Mouse (Mus musculus) stomach, postnatal 0 days (tissue): Measurements from ENCODE around the gene Trpm8. TPM values are rescaled to one million over a fixed set of nuclear protein-coding genes. Genes with fewer than 3 reads are reported as not detected.

ENCODE experiments used
- ATAC-seq: fragments of 200-750 bp; cut with Nextera tagmentation; 2 replicates; pipeline ENCODE4 v1.8.0; 2017; ENCODE audit not compliant: low FRiP score, low TSS enrichment
- DNase-seq: peaks from one replicate; pipeline ENCODE4 v3.0.0-alpha.2; 2016; ENCODE audit warnings: low spot score
- H3K27ac ChIP-seq: fragments of 300-500 bp; sonication (generic); replicated peaks from 2 replicates; pipeline ENCODE4 v1.5.1; 2014; ENCODE audit warnings: mild to moderate bottlenecking, control low read depth
- H3K27me3 ChIP-seq: fragments of 300-500 bp; sonication (generic); 2 replicates; pipeline ENCODE4 v1.6.1; 2014; ENCODE audit warnings: low read length; ENCODE audit not compliant: control insufficient read depth, insufficient read depth
- H3K36me3 ChIP-seq: fragments of 300-500 bp; sonication (generic); 2 replicates; pipeline ENCODE4 v1.6.1; 2014; ENCODE audit warnings: low read length, mixed read lengths; ENCODE audit not compliant: control insufficient read depth, insufficient read depth
- H3K4me1 ChIP-seq: fragments of 300-500 bp; sonication (generic); replicated peaks from 2 replicates; pipeline ENCODE4 v1.6.1; 2014; ENCODE audit warnings: antibody characterized with exemption; ENCODE audit not compliant: control insufficient read depth, insufficient read depth
- H3K4me2 ChIP-seq: fragments of 300-500 bp; sonication (generic); replicated peaks from 2 replicates; pipeline ENCODE4 v1.6.1; 2014; ENCODE audit warnings: low read depth, mild to moderate bottlenecking, control low read depth, moderate library complexity
- H3K4me3 ChIP-seq: fragments of 300-500 bp; sonication (generic); 2 replicates; pipeline ENCODE4 v1.5.1; 2014; ENCODE audit warnings: low read depth, low read length, control low read depth
- H3K9ac ChIP-seq: fragments of 300-500 bp; sonication (generic); 2 replicates; pipeline ENCODE4 v1.6.1; 2014; ENCODE audit warnings: mild to moderate bottlenecking, low read length, control low read depth, mixed read lengths
- H3K9me3 ChIP-seq: fragments of 300-500 bp; sonication (generic); 2 replicates; pipeline ENCODE4 v1.6.1; 2016; ENCODE audit warnings: low read length; ENCODE audit not compliant: control insufficient read depth
- CTCF ChIP-seq: IDR thresholded peaks from 2 replicates; pipeline ENCODE4 v1.5.1; 2016; ENCODE audit warnings: antibody characterized with exemption, low read depth, mild to moderate bottlenecking, moderate library complexity
- EP300 ChIP-seq: optimal IDR thresholded peaks from 2 replicates; pipeline ENCODE3; 2016; ENCODE audit warnings: antibody characterized with exemption
- WGBS: fragments of 180-500 bp; shearing (Covaris S2); extraction: QIAGEN DNeasy Blood & Tissue Kit; methylation state at CpG from one replicate; pipeline ENCODE4 v1.1.7; 2014; 5-methylcytosine and 5-hydroxymethylcytosine counted together
- polyA plus RNA-seq: library from polyadenylated mRNA; unstranded; fragments of >200 nt; fragmentation: Nextera tagmentation; extraction: Ambion mirVana; gene quantifications from 2 replicates; pipeline ENCODE4 v1.2.1, GENCODE M21; 2015

Trpm8 gene
- polyA plus RNA-seq, 1 experiment from 2014 or later, result 0.06 TPM

GRCm38 (mm10) chr1:88259643-88260024 is 17.8 kb upstream of the Trpm8 start:
- TF ChIP-seq CTCF (no peak), EP300 (no peak)
- Histone ChIP-seq H3K27me3 (no peaks in the 10 kb centered on the region), H3K36me3 (peaks cover 51% of the 10 kb centered on the region), H3K4me3 (no peak overlapping the region), H3K4me2 (no peak overlapping the region), H3K9me3 (peaks cover 15% of the 10 kb centered on the region), H3K4me1 (peaks cover 21% of the 10 kb centered on the region), H3K27ac (peak overlapping the region; percentile 13; the same call in 1 of the 2 replicates), H3K9ac (peak overlapping the region; percentile 5)
- 72% methylated on average over 4 of the region's 4 CpGs for WGBS
- DNase-seq (no peak), ATAC-seq (no peak)

- Histone ChIP-seq H3K4me3 (no peak overlapping the region), H3K27ac (peak overlapping the region; percentile 13; the same call in 1 of the 2 replicates), H3K27me3 (no peaks in the 10 kb centered on the region), H3K9me3 (peaks cover 10% of the 10 kb centered on the region), H3K36me3 (peaks cover 56% of the 10 kb centered on the region), H3K4me1 (peaks cover 21% of the 10 kb centered on the region), H3K4me2 (0 out of 2 replicates have a peak overlapping the region, but pooled peaks have one; percentile 0), H3K9ac (peak overlapping the region; percentile 5)
- no peak for DNase-seq
- 0 out of 2 replicates have a peak, but pooled peaks have one; percentile 2 for ATAC-seq
- TF ChIP-seq EP300, result no peak
- TF ChIP-seq CTCF, result no peak
- WGBS, result 72% methylated on average over 6 of the region's 6 CpGs
These were observed 17.3 kb upstream of the Trpm8 start for GRCm38 (mm10) chr1:88260114-88260513.

- TF ChIP-seq CTCF, result no peak
- TF ChIP-seq EP300, result no peak
- no peak overlapping the region; the same call in 1 of the 2 replicates for H3K9ac ChIP-seq
- no peak overlapping the region for H3K4me3 ChIP-seq
- peaks cover 9% of the 10 kb centered on the region for H3K9me3 ChIP-seq
- peaks cover 21% of the 10 kb centered on the region for H3K4me1 ChIP-seq
- ATAC-seq (no peak), DNase-seq (no peak)
- no peak overlapping the region for H3K4me2 ChIP-seq
- H3K27me3 ChIP-seq, result no peaks in the 10 kb centered on the region
- H3K36me3 ChIP-seq, result peaks cover 62% of the 10 kb centered on the region
- WGBS, result 78% methylated on average over 10 of the region's 10 CpGs
- H3K27ac ChIP-seq, result no peak overlapping the region
These were observed 16.7 kb upstream of the Trpm8 start for GRCm38 (mm10) chr1:88260604-88261377.

GRCm38 (mm10) chr1:88261706-88262105 is 15.8 kb upstream of the Trpm8 start:
- ATAC-seq (no peak), DNase-seq (no peak)
- TF ChIP-seq CTCF, result no peak
- Histone ChIP-seq H3K27me3 (no peaks in the 10 kb centered on the region), H3K27ac (peak overlapping the region; percentile 31), H3K9me3 (peaks cover 4% of the 10 kb centered on the region; the same call in 1 of the 2 replicates), H3K4me3 (no peak overlapping the region), H3K36me3 (peaks cover 71% of the 10 kb centered on the region), H3K9ac (no peak overlapping the region), H3K4me2 (no peak overlapping the region), H3K4me1 (peaks cover 19% of the 10 kb centered on the region)
- WGBS, result 79% methylated on average over 7 of the region's 7 CpGs

GRCm38 (mm10) chr1:88262255-88262654 is 15.2 kb upstream of the Trpm8 start:
- Histone ChIP-seq H3K27me3 (no peaks in the 10 kb centered on the region), H3K9ac (no peak overlapping the region), H3K27ac (peak overlapping the region; percentile 31; the same call in 1 of the 2 replicates), H3K4me3 (no peak overlapping the region), H3K36me3 (peaks cover 77% of the 10 kb centered on the region), H3K9me3 (no peaks in the 10 kb centered on the region), H3K4me1 (peaks cover 19% of the 10 kb centered on the region), H3K4me2 (no peak overlapping the region)
- 43% methylated on average over 4 of the region's 4 CpGs for whole genome bisulfite sequencing
- DNase-seq, result peak; percentile 86
- 0 out of 2 replicates have a peak, but pooled peaks have one; percentile 13 for TF ChIP-seq CTCF
- TF ChIP-seq EP300, result no peak
- ATAC-seq, result peak; percentile 53

GRCm38 (mm10) chr1:88262961-88263360 is 14.5 kb upstream of the Trpm8 start:
- Histone ChIP-seq H3K9me3 (no peaks in the 10 kb centered on the region), H3K27ac (peak overlapping the region; percentile 9), H3K27me3 (no peaks in the 10 kb centered on the region), H3K4me2 (no peak overlapping the region), H3K9ac (0 out of 2 replicates have a peak overlapping the region, but pooled peaks have one; percentile 0), H3K4me1 (peaks cover 19% of the 10 kb centered on the region), H3K36me3 (peaks cover 84% of the 10 kb centered on the region), H3K4me3 (no peak overlapping the region)
- no peak for ATAC-seq
- WGBS, result 65% methylated on average over 6 of the region's 6 CpGs
- DNase-seq, result no peak
- TF ChIP-seq CTCF (no peak), EP300 (no peak)
